Mouse (Mus musculus): ENCODE results near the gene Znrf2. TPM values are rescaled to one million over a fixed set of nuclear protein-coding genes. Genes with fewer than 3 reads are reported as not detected.
A peak's percentile ranks its signal among the peaks of the same experiment; 100 is the strongest.

Znrf2 gene
- polyA plus RNA-seq, 1 experiment from 2014 or later = 5.2 TPM

GRCm38 (mm10) chr6:54830048-54830772, 13.5 kb downstream of the Znrf2 start:
- Histone ChIP-seq H3K4me1 (replicated peaks; ENCODE audit: control insufficient read depth, insufficient read depth) (no peaks in the 10 kb centered on the region), H3K27ac (replicated peaks) (no peak overlapping the region), H3K4me2 (replicated peaks; ENCODE audit: low read depth) (no peak overlapping the region), H3K27me3 (ENCODE audit: control insufficient read depth, insufficient read depth, low read length) (no peaks in the 10 kb centered on the region), H3K9ac (ENCODE audit: low read length) (no peak overlapping the region), H3K36me3 (ENCODE audit: control insufficient read depth, insufficient read depth, low read length) (no peaks in the 10 kb centered on the region), H3K9me3 (ENCODE audit: control insufficient read depth, low read length) (no peaks in the 10 kb centered on the region), H3K4me3 (ENCODE audit: low read depth, low read length) (no peak overlapping the region)
- no peak for ATAC-seq (ENCODE audit: low FRiP score, low TSS enrichment)
- WGBS = 82% methylated on average over 7 of the region's 7 CpGs
- DNase-seq (ENCODE audit: low spot score) = no peak
- TF ChIP-seq EP300 (optimal IDR thresholded peaks at IDR 0.05) (no peak), CTCF (IDR thresholded peaks at IDR 0.05; ENCODE audit: low read depth) (no peak)

GRCm38 (mm10) chr6:54831069-54831720, 14.5 kb downstream of the Znrf2 start:
- Histone ChIP-seq H3K4me1 (replicated peaks; ENCODE audit: control insufficient read depth, insufficient read depth) (no peaks in the 10 kb centered on the region), H3K4me3 (ENCODE audit: low read depth, low read length) (no peak overlapping the region), H3K36me3 (ENCODE audit: control insufficient read depth, insufficient read depth, low read length) (no peaks in the 10 kb centered on the region), H3K27ac (replicated peaks) (no peak overlapping the region), H3K9ac (ENCODE audit: low read length) (no peak overlapping the region), H3K9me3 (ENCODE audit: control insufficient read depth, low read length) (no peaks in the 10 kb centered on the region), H3K4me2 (replicated peaks; ENCODE audit: low read depth) (no peak overlapping the region), H3K27me3 (ENCODE audit: control insufficient read depth, insufficient read depth, low read length) (no peaks in the 10 kb centered on the region)
- TF ChIP-seq EP300 (optimal IDR thresholded peaks at IDR 0.05) (no peak), CTCF (IDR thresholded peaks at IDR 0.05; ENCODE audit: low read depth) (no peak)
- 54% methylated on average over 8 of the region's 8 CpGs for WGBS
- DNase-seq (ENCODE audit: low spot score) (no peak), ATAC-seq (ENCODE audit: low FRiP score, low TSS enrichment) (0 out of 2 replicates have a peak, but pooled peaks have one; percentile 10)

GRCm38 (mm10) chr6:54833427-54833826, 16.7 kb downstream of the Znrf2 start:
- DNase-seq (ENCODE audit: low spot score) (no peak), ATAC-seq (ENCODE audit: low FRiP score, low TSS enrichment) (no peak)
- no peak overlapping the region for H3K27ac ChIP-seq (replicated peaks)
- H3K4me3 ChIP-seq (ENCODE audit: low read depth, low read length) = no peak overlapping the region
- H3K9ac ChIP-seq (ENCODE audit: low read length) = no peak overlapping the region
- H3K9me3 ChIP-seq (ENCODE audit: control insufficient read depth, low read length) = no peaks in the 10 kb centered on the region
- no peaks in the 10 kb centered on the region for H3K27me3 ChIP-seq (ENCODE audit: control insufficient read depth, insufficient read depth, low read length)
- no peaks in the 10 kb centered on the region for H3K4me1 ChIP-seq (replicated peaks; ENCODE audit: control insufficient read depth, insufficient read depth)
- H3K4me2 ChIP-seq (replicated peaks; ENCODE audit: low read depth) = no peak overlapping the region
- H3K36me3 ChIP-seq (ENCODE audit: control insufficient read depth, insufficient read depth, low read length) = no peaks in the 10 kb centered on the region
- no peak for TF ChIP-seq CTCF (IDR thresholded peaks at IDR 0.05; ENCODE audit: low read depth)
- TF ChIP-seq EP300 (optimal IDR thresholded peaks at IDR 0.05) = no peak
- WGBS = 26% methylated on average over 2 of the region's 2 CpGs

GRCm38 (mm10) chr6:54836666-54837065, 19.9 kb downstream of the Znrf2 start:
- ATAC-seq (ENCODE audit: low FRiP score, low TSS enrichment) (no peak), DNase-seq (ENCODE audit: low spot score) (no peak)
- Histone ChIP-seq H3K27me3 (ENCODE audit: control insufficient read depth, insufficient read depth, low read length) (no peaks in the 10 kb centered on the region), H3K27ac (replicated peaks) (no peak overlapping the region), H3K4me1 (replicated peaks; ENCODE audit: control insufficient read depth, insufficient read depth) (no peaks in the 10 kb centered on the region), H3K36me3 (ENCODE audit: control insufficient read depth, insufficient read depth, low read length) (no peaks in the 10 kb centered on the region), H3K4me2 (replicated peaks; ENCODE audit: low read depth) (no peak overlapping the region), H3K9ac (ENCODE audit: low read length) (no peak overlapping the region), H3K4me3 (ENCODE audit: low read depth, low read length) (no peak overlapping the region), H3K9me3 (ENCODE audit: control insufficient read depth, low read length) (no peaks in the 10 kb centered on the region)
- TF ChIP-seq EP300 (optimal IDR thresholded peaks at IDR 0.05) (no peak), CTCF (IDR thresholded peaks at IDR 0.05; ENCODE audit: low read depth) (no peak)

GRCm38 (mm10) chr6:54841399-54841798, 24.7 kb downstream of the Znrf2 start:
- Histone ChIP-seq H3K9ac (ENCODE audit: low read length) (no peak overlapping the region), H3K4me3 (ENCODE audit: low read depth, low read length) (no peak overlapping the region), H3K4me1 (replicated peaks; ENCODE audit: control insufficient read depth, insufficient read depth) (no peaks in the 10 kb centered on the region), H3K4me2 (replicated peaks; ENCODE audit: low read depth) (no peak overlapping the region), H3K9me3 (ENCODE audit: control insufficient read depth, low read length) (no peaks in the 10 kb centered on the region), H3K27ac (replicated peaks) (no peak overlapping the region), H3K36me3 (ENCODE audit: control insufficient read depth, insufficient read depth, low read length) (no peaks in the 10 kb centered on the region), H3K27me3 (ENCODE audit: control insufficient read depth, insufficient read depth, low read length) (no peaks in the 10 kb centered on the region)
- ATAC-seq (ENCODE audit: low FRiP score, low TSS enrichment) (no peak), DNase-seq (ENCODE audit: low spot score) (no peak)
- no peak for TF ChIP-seq EP300 (optimal IDR thresholded peaks at IDR 0.05)
- TF ChIP-seq CTCF (IDR thresholded peaks at IDR 0.05; ENCODE audit: low read depth) = no peak

GRCm38 (mm10) chr6:54842041-54842440, 25.3 kb downstream of the Znrf2 start:
- Histone ChIP-seq H3K4me1 (replicated peaks; ENCODE audit: control insufficient read depth, insufficient read depth) (no peaks in the 10 kb centered on the region), H3K27me3 (ENCODE audit: control insufficient read depth, insufficient read depth, low read length) (no peaks in the 10 kb centered on the region), H3K9ac (ENCODE audit: low read length) (no peak overlapping the region), H3K9me3 (ENCODE audit: control insufficient read depth, low read length) (no peaks in the 10 kb centered on the region), H3K4me3 (ENCODE audit: low read depth, low read length) (no peak overlapping the region), H3K4me2 (replicated peaks; ENCODE audit: low read depth) (no peak overlapping the region), H3K27ac (replicated peaks) (no peak overlapping the region), H3K36me3 (ENCODE audit: control insufficient read depth, insufficient read depth, low read length) (no peaks in the 10 kb centered on the region)
- 50% methylated on average over 1 of the region's 1 CpGs for WGBS
- no peak for DNase-seq (ENCODE audit: low spot score)
- TF ChIP-seq CTCF (IDR thresholded peaks at IDR 0.05; ENCODE audit: low read depth) (no peak), EP300 (optimal IDR thresholded peaks at IDR 0.05) (no peak)
- no peak for ATAC-seq (ENCODE audit: low FRiP score, low TSS enrichment)

All from stomach, postnatal 0 days (tissue).